Mouse (Mus musculus) G1E (cell line): ENCODE measurements at regions not wholly inside any gene's neighbourhood (a gene's known extent, or its start where the extent isn't known, plus 50 kb on each side); places are given as distances from the start of the nearest gene placed in this dataset.

ENCODE experiments used
- CTCF ChIP-seq: IDR thresholded peaks from 2 replicates; pipeline ENCODE4 v1.5.1; 2012; ENCODE audit warnings: low read depth, low read length, inconsistent platforms, mixed read lengths
- GATA1 ChIP-seq: IDR thresholded peaks from 2 replicates; pipeline ENCODE4 v1.6.1; 2012; ENCODE audit warnings: borderline replicate concordance, low read length, inconsistent platforms, mixed read lengths
- POLR2AphosphoS5 ChIP-seq: IDR thresholded peaks from 2 replicates; pipeline ENCODE4 v1.6.1; 2012; ENCODE audit warnings: low read depth, low read length, inconsistent platforms; ENCODE audit not compliant: insufficient replicate concordance

GRCm38 (mm10) chr4:140461317-140461716 is 204.5 kb downstream of the Arhgef10l start:
- TF ChIP-seq POLR2AphosphoS5 (no peak), CTCF (no peak), GATA1 (no peak)
